Mouse (Mus musculus) ES-CJ7 (cell line): ENCODE results near the gene Nsun3.
"Not testable (repeated sequence)": the region's sequence is repeated elsewhere in the genome, so short reads cannot be mapped to it uniquely, and the experiment has no call there.

Experiments used
- DNase-seq: peaks from one replicate; pipeline ENCODE4 v3.0.0; 2011; ENCODE audit warnings: low read depth, low spot score

Nsun3 gene

GRCm38 (mm10) chr16:62753597-62753996 is 33.0 kb downstream of the Nsun3 start:
- DNase-seq: no peak

GRCm38 (mm10) chr16:62753079-62753478 is 33.5 kb downstream of the Nsun3 start:
- no peak for DNase-seq

- no peak for DNase-seq
These were observed 40.7 kb downstream of the Nsun3 start for GRCm38 (mm10) chr16:62745875-62746274.

- DNase-seq: no peak
These were observed 52.3 kb downstream of the Nsun3 start for GRCm38 (mm10) chr16:62734359-62734758.

GRCm38 (mm10) chr16:62730291-62730690 is 56.3 kb downstream of the Nsun3 start:
- no peak for DNase-seq

GRCm38 (mm10) chr16:62729846-62730245 is 56.8 kb downstream of the Nsun3 start:
- DNase-seq: no peak

- DNase-seq: not testable (repeated sequence)
These were observed 68.4 kb downstream of the Nsun3 start for GRCm38 (mm10) chr16:62718255-62718654.

GRCm38 (mm10) chr16:62690436-62690835 is 96.2 kb downstream of the Nsun3 start:
- DNase-seq: no peak

GRCm38 (mm10) chr16:62686073-62686472 is 100.5 kb downstream of the Nsun3 start:
- no peak for DNase-seq

GRCm38 (mm10) chr16:62685494-62685893 is 101.1 kb downstream of the Nsun3 start:
- DNase-seq: no peak
